Mouse (Mus musculus) heart, postnatal 14 days (tissue): ENCODE results near the gene Agrp. TPM values are rescaled to one million over a fixed set of nuclear protein-coding genes. Genes with fewer than 3 reads are reported as not detected.

Experiments
- DNase-seq, 2 experiments: peaks; one replicate each; pipeline ENCODE4 v3.0.0; 2021 to 2022
- intact Hi-C: fragments of 180-260 bp; cut with DNase I; formaldehyde crosslinking; loops from one replicate; pipeline ENCODE4 v1.15.1; 2025
- total RNA-seq, 2 experiments: library from RNA; stranded (reverse); gene quantifications; 2 replicates each; pipeline ENCODE4 v1.2.3; 2021

Agrp gene
- total RNA-seq, 2 experiments from 2014 or later, result not detected

DNA sequence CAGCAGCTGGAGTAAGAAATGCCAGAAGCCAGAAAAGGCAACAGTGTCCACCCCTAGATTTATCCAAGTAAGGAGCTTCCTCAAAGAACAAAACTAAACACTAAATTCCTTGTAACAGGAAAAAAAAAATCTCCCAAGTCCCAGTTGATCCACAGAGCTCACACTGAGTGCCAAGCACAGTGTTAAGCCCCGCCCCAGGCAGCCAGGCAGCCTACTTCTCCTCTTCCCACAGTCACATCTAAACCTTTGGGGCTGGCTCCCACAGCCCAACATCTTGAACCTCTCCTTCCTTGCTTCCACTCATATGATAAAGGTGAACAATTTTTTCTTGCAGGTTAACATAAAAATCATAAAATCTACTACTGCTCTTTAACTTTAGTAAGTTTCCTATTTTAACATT lies 73.3 kb downstream of the Agrp start:
- intact Hi-C loops, result no loop called here

DNA sequence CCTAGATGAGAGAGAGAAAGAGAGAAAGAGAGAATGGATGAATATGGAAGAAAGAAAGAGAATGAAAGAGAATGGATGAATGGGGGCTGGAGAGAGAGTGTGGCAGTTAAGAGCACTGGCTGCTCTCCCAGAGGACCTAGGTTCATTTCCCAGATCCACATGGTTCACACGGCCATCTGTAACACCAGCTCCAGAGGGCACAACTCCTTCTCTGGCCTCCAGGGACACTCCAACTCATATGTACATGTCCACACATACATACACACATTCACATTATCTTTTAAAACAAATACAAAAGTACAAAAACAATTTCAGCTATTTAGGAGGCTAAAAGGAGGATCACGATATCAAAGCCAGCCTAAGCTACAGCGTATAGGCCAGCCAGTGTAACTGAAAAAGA lies 74.3 kb downstream of the Agrp start:
- intact Hi-C loops, result no loop called here
- no peak for DNase-seq

More for the DNA sequence above, 73.3 kb downstream of the Agrp start:
- DNase-seq, result no peak

DNA sequence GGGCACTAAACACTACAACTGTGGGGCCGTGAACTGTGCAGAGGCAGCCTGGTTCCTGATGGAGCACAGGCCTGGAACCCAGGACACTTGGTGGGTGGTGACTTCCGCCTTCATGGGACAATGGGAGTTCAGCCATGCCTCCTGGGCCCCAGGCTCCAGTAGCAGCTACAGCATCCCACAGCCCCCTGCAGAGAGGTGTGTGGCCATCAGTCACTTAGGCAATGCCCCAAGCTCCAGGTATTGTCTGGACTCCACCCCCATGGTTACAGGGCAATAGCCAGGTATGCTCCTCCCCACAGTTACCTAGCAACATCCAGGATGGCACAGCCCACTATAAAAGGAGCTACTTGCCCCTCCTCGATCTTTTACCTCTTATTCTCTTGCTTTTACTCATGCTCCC lies 82.0 kb downstream of the Agrp start:
- intact Hi-C loops, result loop anchor here (2.0 kb wide), 1 partner anchor 24 kb away; no protein-coding TSS in a partner anchor
- no peak for DNase-seq

DNA sequence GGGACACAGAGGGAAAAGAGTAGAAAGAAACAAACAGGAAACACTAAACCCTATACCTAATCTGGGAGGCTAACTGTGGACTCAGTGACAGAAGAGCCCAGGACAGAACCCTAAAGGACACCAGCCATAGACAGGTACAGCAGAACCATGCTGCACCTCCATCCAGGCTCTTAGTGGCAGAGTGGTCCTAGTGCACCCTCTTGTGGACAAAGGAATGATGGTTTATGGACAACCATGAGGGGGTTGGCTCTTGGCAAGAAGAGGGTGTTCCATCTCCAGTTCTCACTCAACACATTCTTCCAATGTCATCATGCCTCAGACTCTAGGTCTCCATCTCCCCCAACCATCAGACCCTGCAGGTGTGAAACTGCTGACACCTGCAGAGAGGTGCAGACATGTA lies 83.1 kb downstream of the Agrp start:
- peak; percentile 58 to 82 for DNase-seq
- intact Hi-C loops, result loop anchor here (1.0 to 5.0 kb wide), 3 partner anchors 23 to 182 kb away; partner anchors contain the start of gene Plekhg4

GRCm38 (mm10) chr8:105552824-105553223 lies 84.4 kb downstream of the Agrp start:
- intact Hi-C loops, result loop anchor here (2.0 to 5.0 kb wide), 2 partner anchors 70 to 181 kb away; partner anchors contain the start of gene Plekhg4
- no peak for DNase-seq

DNA sequence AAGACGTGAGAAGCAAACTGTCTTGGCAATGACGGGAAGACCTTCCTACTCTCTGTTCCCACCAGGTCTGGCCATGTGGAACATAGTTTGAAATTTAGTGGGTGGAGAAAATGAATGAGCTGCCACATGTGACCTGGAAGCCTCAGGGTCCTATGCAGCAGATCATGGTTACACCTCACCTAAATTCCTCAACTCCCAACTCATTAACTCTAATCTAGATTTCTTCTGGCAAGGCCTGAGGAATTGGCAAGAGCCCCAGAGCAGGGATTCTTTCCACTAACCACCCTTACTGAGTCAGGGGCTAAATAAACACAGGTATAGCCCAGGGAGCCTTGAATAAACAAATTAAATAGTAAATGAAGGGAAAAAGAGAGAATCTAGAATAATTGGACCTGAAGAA lies 85.2 kb downstream of the Agrp start:
- DNase-seq, result no peak
- intact Hi-C loops, result loop anchor here (2.0 to 5.0 kb wide), 2 partner anchors 69 to 180 kb away; partner anchors contain the start of gene Plekhg4

DNA sequence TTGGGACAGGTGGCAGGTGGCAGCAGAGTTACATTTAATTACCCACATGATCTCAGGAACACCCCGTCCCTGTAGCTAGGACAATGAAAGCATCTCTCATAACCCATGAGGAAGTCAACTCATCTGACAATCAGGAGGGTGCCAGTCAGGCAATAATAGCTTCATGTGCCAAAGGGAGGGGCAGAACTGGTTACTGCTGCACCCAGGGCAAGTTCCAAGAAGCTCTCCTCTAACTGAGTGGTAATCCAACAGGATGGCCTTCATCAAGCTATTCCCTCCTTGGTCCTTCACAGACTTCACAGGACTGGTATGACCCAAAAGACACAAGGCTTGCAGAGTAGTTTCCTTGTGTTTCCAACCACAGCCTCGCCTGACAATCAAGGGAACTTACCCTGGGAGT lies 87.1 kb downstream of the Agrp start:
- DNase-seq, result no peak
- intact Hi-C loops, result loop anchor here (5.0 kb wide), 1 partner anchor 178 kb away; the partner anchor contains the start of gene Plekhg4

DNA sequence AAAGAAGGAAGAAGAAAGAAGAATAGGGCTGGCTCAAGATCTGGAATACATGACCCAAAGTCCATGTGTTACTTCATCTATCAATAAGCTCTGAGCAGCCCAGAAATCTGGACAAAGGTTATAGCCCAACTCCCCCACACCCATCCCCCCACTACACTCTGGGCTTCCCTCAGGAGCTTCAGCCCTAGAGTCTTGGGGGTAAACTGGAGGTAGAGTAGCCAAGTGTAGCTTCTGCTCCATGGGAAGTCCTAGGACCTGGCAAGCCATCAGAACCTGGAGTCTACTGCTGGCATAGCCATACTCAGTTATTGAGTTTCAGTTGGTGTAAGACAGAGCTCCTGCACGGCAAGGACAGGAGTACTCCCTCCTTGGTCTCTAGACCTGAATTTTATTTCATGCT lies 87.7 kb downstream of the Agrp start:
- DNase-seq, result no peak
- intact Hi-C loops, result no loop called here

DNA sequence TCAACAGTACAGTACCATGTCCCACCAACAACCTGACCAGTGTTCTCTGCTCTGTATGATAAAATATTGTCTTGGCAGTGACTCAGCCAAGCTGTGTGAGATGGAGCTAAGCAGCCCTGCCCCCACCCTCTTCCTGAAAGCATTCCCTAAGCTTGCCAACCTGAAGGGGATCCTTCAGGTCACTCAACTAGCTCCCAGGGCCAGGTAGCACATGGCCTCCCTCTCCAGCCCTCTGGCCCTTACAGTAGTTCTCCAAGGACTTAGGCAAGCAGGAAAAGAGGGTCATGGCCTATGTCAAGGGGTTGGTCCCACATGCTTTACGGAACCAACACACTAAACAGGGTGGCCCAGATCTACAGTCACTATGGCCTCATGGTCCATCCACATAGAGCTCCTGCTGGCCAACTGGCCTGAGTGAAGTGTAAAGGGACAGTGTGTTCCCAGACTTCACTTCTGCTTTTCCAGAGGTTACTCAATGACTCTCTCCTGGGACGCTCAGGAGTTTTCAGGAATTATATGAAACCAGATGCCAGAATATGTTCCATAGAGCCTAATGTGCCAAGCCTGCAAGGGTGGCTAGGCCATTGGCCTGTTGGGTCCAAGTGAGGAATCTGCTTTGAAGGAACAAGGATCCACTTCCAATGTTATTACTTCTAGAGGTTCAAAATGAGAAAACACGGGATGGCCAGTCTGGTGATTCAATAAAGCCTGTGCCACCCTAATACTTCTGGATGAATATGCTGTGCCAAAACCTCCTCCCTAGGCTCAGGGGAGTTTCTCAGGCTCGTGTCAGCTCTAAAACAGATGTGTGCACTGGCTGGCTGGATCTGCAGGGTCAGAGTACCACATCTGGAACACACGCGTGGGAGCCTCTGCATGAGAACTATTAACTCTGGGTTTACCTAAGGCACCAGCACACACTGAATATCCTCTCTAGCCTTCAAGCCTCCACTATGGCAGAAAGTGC lies 90.5 kb downstream of the Agrp start:
- intact Hi-C loops, result no loop called here
- DNase-seq, result peak in 1 of 2 experiments; percentile 40

GRCm38 (mm10) chr8:105545249-105545648 lies 91.9 kb downstream of the Agrp start:
- peak in 1 of 2 experiments; percentile 54 for DNase-seq
- intact Hi-C loops, result no loop called here

DNA sequence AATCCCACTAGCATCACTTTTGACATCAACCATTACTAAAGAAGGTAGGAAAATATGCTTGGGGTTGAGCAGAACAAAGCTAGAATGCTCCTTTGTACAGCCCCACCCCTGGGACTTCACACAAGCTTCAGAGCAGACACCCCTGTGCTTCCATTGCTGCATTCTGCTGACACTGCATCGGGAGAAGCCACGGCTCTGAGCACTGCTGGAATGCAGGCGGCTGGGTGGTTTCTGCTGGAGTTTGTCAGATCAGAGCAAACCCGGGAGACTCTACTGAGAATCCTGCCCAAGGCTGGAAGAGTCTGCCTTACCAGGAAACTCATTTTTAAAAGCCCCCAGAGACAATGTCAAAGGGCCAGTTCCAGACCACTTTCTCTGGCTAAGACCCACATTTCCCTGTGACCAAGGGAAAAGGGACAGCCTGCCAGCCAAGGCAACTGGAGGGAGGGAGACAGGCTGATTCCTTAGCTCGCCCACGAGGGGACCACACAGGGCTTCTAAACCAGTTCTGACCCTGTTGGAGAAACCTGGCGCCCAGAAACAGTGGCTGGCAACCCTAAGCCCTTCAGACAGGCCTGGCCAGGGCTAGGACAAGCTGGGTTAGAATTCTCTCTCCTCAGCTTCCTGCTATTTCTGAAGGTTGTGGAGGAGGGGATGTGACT lies 92.5 kb downstream of the Agrp start:
- intact Hi-C loops, result no loop called here
- DNase-seq, result peak; percentile 43 to 46

DNA sequence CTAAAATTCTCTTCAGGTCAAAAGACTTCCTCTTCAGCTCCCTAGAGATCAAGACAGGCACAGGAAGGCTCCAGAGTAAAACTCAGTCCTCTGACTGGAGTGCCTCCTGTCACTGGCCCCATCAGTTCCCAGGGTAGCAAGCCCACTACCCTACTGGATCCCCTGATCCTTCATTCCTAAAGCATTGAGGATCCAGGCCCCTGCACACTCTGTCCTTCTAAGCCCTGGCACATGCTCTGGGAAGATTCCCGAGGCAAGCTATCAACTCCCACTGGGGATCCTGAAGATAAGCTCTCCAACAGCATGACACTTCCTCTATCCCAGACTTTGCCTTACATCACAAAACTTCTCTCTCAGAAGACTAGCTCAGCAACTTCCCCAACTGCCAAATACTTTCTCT lies 93.5 kb downstream of the Agrp start:
- intact Hi-C loops, result no loop called here
- DNase-seq, result peak; percentile 32 to 35

- intact Hi-C loops, result no loop called here
- no peak for DNase-seq
Measured at GRCm38 (mm10) chr8:105542808-105543207, 94.4 kb downstream of the Agrp start.

DNA sequence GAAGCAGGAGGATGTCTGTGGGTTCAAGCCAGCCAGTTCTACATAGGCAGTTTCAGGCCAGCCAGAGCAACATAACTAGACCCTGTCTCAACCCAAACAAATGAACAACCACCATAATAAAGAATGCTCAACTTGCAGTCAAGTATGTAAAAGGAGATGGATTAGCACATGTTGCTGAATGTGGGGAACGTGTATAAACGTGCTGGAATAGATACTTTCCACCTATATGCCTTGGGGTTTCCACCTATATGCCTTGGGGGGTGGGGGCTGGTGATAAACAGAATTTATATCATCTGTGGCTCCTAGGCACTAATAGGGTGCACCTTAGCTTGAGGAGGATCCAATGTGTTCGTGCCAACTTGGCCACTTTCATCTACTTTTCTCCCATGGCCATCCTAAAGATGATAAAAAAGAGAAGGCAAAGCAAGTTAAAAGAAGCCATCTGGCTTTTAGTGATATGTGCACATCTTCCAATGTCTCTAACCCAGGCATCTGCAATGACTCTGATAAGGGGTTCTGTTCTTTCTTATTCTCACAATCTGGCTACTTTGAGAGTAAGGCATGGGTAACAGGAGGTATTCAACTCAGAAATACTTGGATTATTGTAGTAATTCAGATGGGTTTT lies 95.0 kb downstream of the Agrp start:
- no peak for DNase-seq
- intact Hi-C loops, result no loop called here

DNA sequence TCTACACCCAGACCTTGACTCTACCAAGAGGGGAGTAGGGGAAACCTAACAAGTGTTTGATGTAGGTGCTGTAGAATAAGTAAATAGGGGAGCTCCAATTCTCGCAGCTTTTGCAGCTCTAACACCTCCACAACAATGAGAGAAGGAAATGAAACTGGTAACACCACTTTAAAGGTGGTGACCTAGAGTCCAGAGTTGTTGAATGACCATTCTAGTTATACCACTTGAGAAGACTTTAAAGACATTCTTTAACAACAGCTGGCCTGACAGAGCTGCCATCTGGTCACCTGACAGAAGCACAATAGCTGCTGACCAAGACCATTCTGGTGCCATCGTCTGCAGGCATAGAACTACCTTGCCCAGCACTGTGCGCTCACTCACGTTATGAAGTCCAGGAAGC lies 98.3 kb downstream of the Agrp start:
- intact Hi-C loops, result no loop called here
- DNase-seq, result no peak

- intact Hi-C loops, result no loop called here
- no peak for DNase-seq
Measured at GRCm38 (mm10) chr8:105537011-105537677, 100.0 kb downstream of the Agrp start.

DNA sequence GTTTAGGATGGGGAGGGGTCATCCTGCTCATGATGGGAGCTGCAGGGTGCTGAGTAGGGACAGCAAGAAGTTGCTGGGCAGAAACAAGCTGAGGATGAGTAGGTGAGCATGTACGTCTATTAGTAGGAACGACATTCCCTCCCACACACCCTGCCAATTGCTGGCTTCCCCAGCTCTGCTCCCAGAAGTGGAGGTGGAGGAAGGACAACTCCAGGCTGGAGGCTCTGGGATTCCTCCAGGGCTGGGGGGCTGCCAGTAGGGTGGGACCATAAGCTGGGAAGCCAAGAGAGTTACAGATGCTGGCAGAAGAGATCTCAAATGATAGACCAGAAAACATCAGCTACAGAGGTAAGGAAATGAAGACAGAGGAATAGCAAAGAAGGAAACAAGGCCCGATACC lies 100.6 kb downstream of the Agrp start:
- DNase-seq, result no peak
- intact Hi-C loops, result no loop called here

DNA sequence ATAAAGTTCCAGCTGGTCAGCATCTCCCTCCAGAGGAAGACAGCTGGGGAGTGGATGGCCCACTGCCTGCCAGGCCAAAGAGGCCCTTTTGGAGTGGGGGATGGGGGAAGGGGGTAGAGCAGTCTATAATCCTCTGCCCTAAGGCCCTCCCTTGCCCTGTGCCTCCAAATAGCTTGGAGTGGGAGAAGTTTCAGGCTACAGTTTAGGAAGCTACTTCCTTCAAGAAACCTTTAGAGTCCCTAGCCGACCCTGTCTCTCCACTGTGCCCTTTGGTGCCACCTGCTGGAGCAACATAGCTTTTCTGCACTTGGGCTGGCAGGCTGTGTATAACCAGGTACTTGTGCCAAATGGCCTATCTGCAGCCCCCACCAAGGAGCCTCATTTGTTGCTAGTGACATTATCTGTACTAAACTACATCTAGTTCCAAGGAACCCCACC lies 103.3 kb downstream of the Agrp start:
- intact Hi-C loops, result no loop called here

GRCm38 (mm10) chr8:105533439-105533838 lies 103.8 kb downstream of the Agrp start:
- peak in 1 of 2 experiments; percentile 43 for DNase-seq
- intact Hi-C loops, result no loop called here

More for the DNA sequence above, 103.3 kb downstream of the Agrp start:
- peak; percentile 79 to 85 for DNase-seq

GRCm38 (mm10) chr8:105531774-105532173 lies 105.4 kb downstream of the Agrp start:
- intact Hi-C loops, result loop anchor here (1.0 to 2.0 kb wide), 3 partner anchors 15 to 47 kb away; no protein-coding TSS in a partner anchor

More at GRCm38 (mm10) chr8:105531774-105532173, 105.4 kb downstream of the Agrp start:
- peak; percentile 77 to 84 for DNase-seq
